Mouse (Mus musculus): ENCODE data around the gene Trim11. TPM values are rescaled to one million over a fixed set of nuclear protein-coding genes. Genes with fewer than 3 reads are reported as not detected.
A peak's percentile ranks its signal among the peaks of the same experiment; 100 is the strongest.

Gene Trim11
- total and polyA plus RNA-seq, 3 experiments = 11.9 to 19.4 (median 14.0) TPM

DNA sequence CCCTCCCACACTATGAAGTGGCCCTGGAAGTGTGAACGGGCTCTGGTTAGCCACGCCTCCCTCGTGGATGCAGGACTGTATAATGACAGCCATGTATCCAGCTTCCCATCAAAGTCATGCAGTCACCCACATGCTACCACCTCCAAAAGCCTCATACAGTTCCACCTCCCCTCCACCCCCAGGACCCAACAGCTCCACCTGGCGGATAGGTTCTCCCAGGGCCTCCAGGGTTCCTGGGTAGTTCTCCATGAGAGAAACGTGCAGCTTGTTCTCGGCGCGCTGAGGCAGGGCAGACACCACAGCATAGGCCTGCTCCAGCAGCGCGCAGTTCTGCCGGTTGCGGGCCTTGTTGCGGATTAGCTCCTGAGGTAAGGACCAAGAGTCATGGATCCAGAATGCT, 51.1 kb downstream of the Trim11 start:
- intact Hi-C loops (cut with DNase I) = no loop called here

More for the DNA sequence above, 51.1 kb downstream of the Trim11 start:
- H3K4me3 ChIP-seq = no peak overlapping the region
- no peaks in the 10 kb centered on the region for H3K4me1 ChIP-seq (ENCODE audit: control insufficient read depth, insufficient read depth, low read length)
- 90% methylated on average over 13 of the region's 13 CpGs for WGBS
- H3K36me3 ChIP-seq (ENCODE audit: control insufficient read depth, insufficient read depth, low read length) = no peaks in the 10 kb centered on the region
- no peaks in the 10 kb centered on the region for H3K79me2 ChIP-seq (replicated peaks; ENCODE audit: control insufficient read depth, insufficient read depth, low read length)
- TF ChIP-seq CTCF (IDR thresholded peaks at IDR 0.05) = peak; percentile 32
- TF ChIP-seq POLR2A (IDR thresholded peaks at IDR 0.05; ENCODE audit: insufficient read depth, low read depth, low read length) = no peak
- no peak for TF ChIP-seq EP300 (IDR thresholded peaks at IDR 0.05; ENCODE audit: insufficient read depth, low read depth, low read length)
- no peaks in the 10 kb centered on the region for H3K27me3 ChIP-seq (ENCODE audit: control insufficient read depth, insufficient read depth, low read length)
- no peak overlapping the region for H3K27ac ChIP-seq
- DNase-seq = no peak
- no peak overlapping the region for H3K9ac ChIP-seq (ENCODE audit: low read depth, low read length)

Small RNA genes within 50 kb of the gene (microRNA-seq; reads per million reads assigned to microRNA genes)
- 0 reads per million in 2 experiments for gene Gm44313

Other genes starting within 250 kb of the Trim11 start
- not detected for gene Olfr317, start 238.9 kb upstream of the Trim11 start, total RNA-seq (2021)
- not detected in 2 replicates for gene Olfr317, start 238.9 kb upstream of the Trim11 start, polyA plus RNA-seq (2012; rRNA removed)
- gene Olfr316, start 225.4 kb upstream of the Trim11 start, total RNA-seq (2021) = not detected
- not detected in 2 replicates for gene Olfr316, start 225.4 kb upstream of the Trim11 start, polyA plus RNA-seq (2012; rRNA removed)
- gene Olfr315, start 204.9 kb upstream of the Trim11 start, total RNA-seq (2021) = not detected
- gene Olfr315, start 204.9 kb upstream of the Trim11 start, polyA plus RNA-seq (2012; rRNA removed) = not detected in 2 replicates
- not detected for gene Olfr314, start 195.1 kb upstream of the Trim11 start, total RNA-seq (2021)
- not detected in 2 replicates for gene Olfr314, start 195.1 kb upstream of the Trim11 start, polyA plus RNA-seq (2012; rRNA removed)
- not detected for gene Fam183b, start 176.1 kb upstream of the Trim11 start, total RNA-seq (2021)
- gene Fam183b, start 176.1 kb upstream of the Trim11 start, polyA plus RNA-seq (2012; rRNA removed) = 0.76 and 0.78 TPM in 2 replicates
- not detected for gene Olfr313, start 163.1 kb upstream of the Trim11 start, total RNA-seq (2021)
- gene Olfr313, start 163.1 kb upstream of the Trim11 start, polyA plus RNA-seq (2012; rRNA removed) = not detected in 2 replicates
- gene Olfr312, start 148.9 kb upstream of the Trim11 start, total RNA-seq (2021) = not detected
- gene Olfr312, start 148.9 kb upstream of the Trim11 start, polyA plus RNA-seq (2012; rRNA removed) = not detected in 2 replicates
- not detected for gene Olfr311, start 138.8 kb upstream of the Trim11 start, total RNA-seq (2021)
- not detected in 2 replicates for gene Olfr311, start 138.8 kb upstream of the Trim11 start, polyA plus RNA-seq (2012; rRNA removed)
- 1 to 10 TPM in 1 of 2 experiments, under 1 TPM in 1; 0.77 to 1.3 TPM for gene Gm12258, start 130.9 kb upstream of the Trim11 start, total RNA-seq (2021)
- gene Gm12258, start 130.9 kb upstream of the Trim11 start, polyA plus RNA-seq (2012; rRNA removed) = 1.3 and 2.8 TPM in 2 replicates
- gene 2810021J22Rik, start 110.9 kb upstream of the Trim11 start, total RNA-seq (2021) = 1 to 10 TPM; 2.1 TPM
- gene 2810021J22Rik, start 110.9 kb upstream of the Trim11 start, polyA plus RNA-seq (2012; rRNA removed) = 3.1 TPM in 2 replicates
- 1 to 10 TPM; 2.9 to 3.7 TPM for gene Zfp39, start 73.9 kb upstream of the Trim11 start, total RNA-seq (2021)
- gene Zfp39, start 73.9 kb upstream of the Trim11 start, polyA plus RNA-seq (2012; rRNA removed) = 0.88 and 1.2 TPM in 2 replicates
- gene Btnl10, start 60.2 kb upstream of the Trim11 start, total RNA-seq (2021) = not detected
- gene Btnl10, start 60.2 kb upstream of the Trim11 start, polyA plus RNA-seq (2012; rRNA removed) = 0.04 and 0.09 TPM in 2 replicates
- 100 to 1,000 TPM; 164 to 177 TPM for gene Rnf187, start 39.2 kb upstream of the Trim11 start, total RNA-seq (2021)
- 182 and 190 TPM in 2 replicates for gene Rnf187, start 39.2 kb upstream of the Trim11 start, polyA plus RNA-seq (2012; rRNA removed)
- 1 to 10 TPM in 1 of 2 experiments, under 1 TPM in 1; 0.81 to 1.1 TPM for gene Hist3h2ba, start 29.2 kb upstream of the Trim11 start, total RNA-seq (2021)
- gene Hist3h2ba, start 29.2 kb upstream of the Trim11 start, polyA plus RNA-seq (2012; rRNA removed) = 0.67 and 1.5 TPM in 2 replicates
- 10 to 100 TPM; 13.6 to 14.0 TPM for gene Hist3h2a, start 23.4 kb upstream of the Trim11 start, total RNA-seq (2021)
- 12.6 and 15.4 TPM in 2 replicates for gene Hist3h2a, start 23.4 kb upstream of the Trim11 start, polyA plus RNA-seq (2012; rRNA removed)
- under 1 TPM in 1 of 2 experiments, not detected in 1; 0.07 TPM for gene Trim17, start 23.4 kb upstream of the Trim11 start, total RNA-seq (2021)
- gene Trim17, start 23.4 kb upstream of the Trim11 start, polyA plus RNA-seq (2012; rRNA removed) = 0.20 and 0.37 TPM in 2 replicates
- gene Obscn, start 158.3 kb downstream of the Trim11 start, total RNA-seq (2021) = 100 to 1,000 TPM; 667 to 894 TPM
- 315 and 368 TPM in 2 replicates for gene Obscn, start 158.3 kb downstream of the Trim11 start, polyA plus RNA-seq (2012; rRNA removed)
- 10 to 100 TPM; 14.8 to 17.9 TPM for gene Iba57, start 185.6 kb downstream of the Trim11 start, total RNA-seq (2021)
- gene Iba57, start 185.6 kb downstream of the Trim11 start, polyA plus RNA-seq (2012; rRNA removed) = 10.6 and 11.8 TPM in 2 replicates
- gene Gjc2, start 205.1 kb downstream of the Trim11 start, total RNA-seq (2021) = under 1 TPM; 0.45 to 0.57 TPM
- 0.72 and 0.73 TPM in 2 replicates for gene Gjc2, start 205.1 kb downstream of the Trim11 start, polyA plus RNA-seq (2012; rRNA removed)
- gene Guk1, start 214.1 kb downstream of the Trim11 start, total RNA-seq (2021) = 100 to 1,000 TPM in 1 of 2 experiments, 10 to 100 TPM in 1; 97.5 to 113 TPM
- gene Guk1, start 214.1 kb downstream of the Trim11 start, polyA plus RNA-seq (2012; rRNA removed) = 120 and 127 TPM in 2 replicates
- gene Mrpl55, start 224.4 kb downstream of the Trim11 start, total RNA-seq (2021) = 100 to 1,000 TPM; 113 to 117 TPM
- gene Mrpl55, start 224.4 kb downstream of the Trim11 start, polyA plus RNA-seq (2012; rRNA removed) = 78.1 and 110 TPM in 2 replicates
- gene 2310033P09Rik, start 230.2 kb downstream of the Trim11 start, total RNA-seq (2021) = 1 to 10 TPM; 8.4 to 9.4 TPM
- gene 2310033P09Rik, start 230.2 kb downstream of the Trim11 start, polyA plus RNA-seq (2012; rRNA removed) = 10.7 and 12.1 TPM in 2 replicates

All from heart, adult 2 months (tissue).